Mouse (Mus musculus): ENCODE data around the gene Rdh16f1. TPM values are rescaled to one million over a fixed set of nuclear protein-coding genes. Genes with fewer than 3 reads are reported as not detected.

The Rdh16f1 gene
- not detected in 2 replicates for polyA plus RNA-seq (2015; fragmentation: Nextera tagmentation; extraction: Ambion mirVana)

DNA sequence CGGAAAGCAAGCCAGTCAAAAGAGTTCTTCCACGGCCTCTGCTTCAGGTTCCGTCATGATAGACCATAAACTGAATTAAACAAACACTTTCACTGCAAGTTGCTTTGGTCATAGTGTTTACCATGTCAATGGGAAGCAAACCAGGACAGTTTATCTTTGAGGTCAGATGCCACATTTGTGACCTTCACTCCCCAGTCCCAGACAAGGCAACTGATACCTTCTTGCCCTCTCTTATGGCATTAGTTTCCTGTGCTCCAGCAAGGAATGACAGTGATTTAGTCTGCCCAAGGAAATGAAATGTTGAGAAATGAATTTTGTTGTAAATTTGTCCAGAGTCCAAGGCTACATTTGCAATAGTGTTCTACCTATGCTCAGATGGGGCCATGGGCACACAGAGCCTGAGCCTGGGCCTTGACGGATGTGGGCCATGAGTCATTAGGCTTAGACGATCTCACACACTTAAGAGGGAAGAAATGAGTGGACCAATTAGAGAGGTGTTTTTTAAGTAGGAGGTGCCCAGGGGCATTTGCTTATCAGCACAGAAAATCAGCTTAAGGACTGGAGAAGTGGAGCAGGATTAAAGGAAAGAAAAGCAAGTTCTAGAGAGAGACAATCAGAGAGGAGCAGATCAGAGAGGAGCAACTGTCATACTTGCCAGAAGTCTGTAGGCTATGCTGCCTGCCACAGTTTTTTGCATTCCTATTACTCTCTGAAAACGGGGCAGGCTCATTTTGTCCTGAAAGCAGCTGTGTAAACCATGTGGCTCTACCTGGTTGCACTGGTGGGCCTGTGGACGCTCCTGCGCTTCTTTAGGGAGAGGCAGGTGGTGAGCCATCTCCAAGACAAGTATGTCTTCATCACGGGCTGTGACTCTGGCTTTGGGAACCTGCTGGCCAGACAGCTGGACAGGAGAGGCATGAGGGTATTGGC is at the start of gene Rdh16f1, which contains the start of gene Rdh1:
Gene Rdh16f1 (plus strand): TSS at position 607 of the 930 bp plus-strand sequence.
Gene Rdh1 (plus strand): TSS at position 541 of the 930 bp plus-strand sequence.
- Histone ChIP-seq H3K4me1 (replicated peaks) (no peaks in the 10 kb centered on the region), H3K4me2 (no peak within 1 kb of the TSS), H3K9ac (no peak within 1 kb of the TSS), H3K4me3 (no peak within 1 kb of the TSS), H3K9me3 (no peaks in the 10 kb centered on the region), H3K27me3 (no peaks in the 10 kb centered on the region), H3K36me3 (no peaks in the 10 kb centered on the region), H3K27ac (replicated peaks) (no peak within 1 kb of the TSS)
- WGBS = 83% methylated on average over 9 of the region's 9 CpGs
- ATAC-seq (ENCODE audit: low read depth) = no peak

DNA sequence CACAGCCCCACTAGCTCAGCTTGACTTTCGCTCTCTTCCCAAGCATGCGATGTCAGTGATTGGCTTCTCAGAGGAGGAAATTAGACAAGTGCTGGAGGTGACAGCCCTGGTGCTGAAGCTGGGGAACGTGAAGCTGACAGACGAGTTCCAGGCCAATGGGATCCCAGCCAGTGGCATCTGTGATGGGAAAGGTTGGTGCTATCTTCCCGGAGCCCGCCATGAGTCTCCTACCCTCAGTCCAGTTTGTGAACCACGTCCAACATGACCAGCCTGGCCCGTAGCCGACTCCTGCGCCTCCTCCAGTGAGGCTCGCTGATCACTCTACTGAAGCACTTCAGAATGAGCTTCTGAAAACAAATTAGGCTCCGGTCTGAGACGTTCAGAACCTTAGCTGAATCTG is 49.3 kb upstream of the Rdh16f1 start:
- Histone ChIP-seq H3K9ac (no peak overlapping the region), H3K4me3 (no peak overlapping the region)

DNA sequence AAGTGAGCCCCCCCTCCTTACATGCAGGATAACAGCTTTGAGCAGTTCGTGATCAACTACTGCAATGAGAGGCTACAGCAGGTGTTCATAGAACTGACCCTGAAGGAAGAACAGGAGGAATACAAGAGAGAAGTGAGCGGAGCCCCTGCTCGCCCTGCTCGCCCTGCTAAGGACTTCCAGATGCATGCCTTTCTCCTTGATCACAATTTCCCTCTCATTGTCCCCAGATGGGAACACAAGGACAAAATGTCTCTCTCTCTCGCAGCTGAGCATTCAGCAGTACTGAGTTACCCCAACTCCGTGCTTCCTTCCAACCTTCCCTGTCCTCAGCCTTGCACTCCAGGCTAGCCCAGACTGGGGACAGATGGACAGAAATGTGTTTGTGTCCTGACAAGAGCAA is 46.9 kb upstream of the Rdh16f1 start:
- Histone ChIP-seq H3K36me3 (no peaks in the 10 kb centered on the region), H3K27ac (replicated peaks) (no peak overlapping the region), H3K4me1 (replicated peaks) (no peaks in the 10 kb centered on the region), H3K27me3 (no peaks in the 10 kb centered on the region), H3K4me2 (no peak overlapping the region), H3K9ac (no peak overlapping the region), H3K4me3 (no peak overlapping the region), H3K9me3 (no peaks in the 10 kb centered on the region)
- no peak for ATAC-seq (ENCODE audit: low read depth)
- WGBS = 79% methylated on average over 6 of the region's 6 CpGs

More for the DNA sequence above, 49.3 kb upstream of the Rdh16f1 start:
- Histone ChIP-seq H3K36me3 (no peaks in the 10 kb centered on the region), H3K27ac (replicated peaks) (no peak overlapping the region), H3K4me2 (no peak overlapping the region), H3K4me1 (replicated peaks) (no peaks in the 10 kb centered on the region), H3K27me3 (no peaks in the 10 kb centered on the region), H3K9me3 (no peaks in the 10 kb centered on the region)
- 88% methylated on average over 13 of the region's 13 CpGs for WGBS
- no peak for ATAC-seq (ENCODE audit: low read depth)

DNA sequence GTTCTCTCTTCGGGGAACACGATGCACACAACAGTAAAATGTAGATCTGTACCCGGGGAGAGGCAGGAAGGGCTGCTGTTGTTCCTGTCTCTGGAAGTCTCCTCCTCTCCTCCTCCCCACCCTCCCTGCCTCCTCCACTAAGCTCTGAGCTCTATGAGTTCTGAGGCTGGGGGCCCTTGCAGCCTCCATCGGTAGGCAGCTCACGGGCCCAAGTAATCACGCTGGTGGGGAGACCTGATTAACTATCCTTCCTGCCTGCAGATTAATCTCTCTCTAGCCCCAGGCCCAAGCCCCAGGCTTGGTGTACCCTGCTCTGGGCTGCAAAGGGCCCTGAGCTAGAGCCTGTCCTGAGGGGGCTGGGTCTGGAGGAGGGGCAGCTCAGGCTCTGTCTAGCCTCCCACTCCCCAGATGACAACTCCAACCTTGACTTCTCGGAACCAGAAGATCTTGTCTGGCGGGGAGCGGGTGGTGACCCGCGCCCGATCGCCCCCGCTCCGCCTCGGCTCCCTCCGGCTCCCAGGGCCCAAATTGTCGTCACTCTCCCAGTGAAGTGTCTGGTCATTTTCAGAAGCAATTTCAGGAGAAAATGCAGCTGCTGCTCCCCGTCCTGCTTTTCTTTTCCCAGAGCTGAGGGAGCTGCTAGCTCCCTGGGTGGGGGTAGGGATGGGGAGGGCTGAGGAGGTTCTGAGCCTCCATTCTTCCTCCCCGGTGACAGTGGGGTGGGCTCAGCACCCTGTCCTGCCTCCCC is 37.7 kb upstream of the Rdh16f1 start:
- peak overlapping the region; percentile 38 for H3K4me2 ChIP-seq
- H3K36me3 ChIP-seq = no peaks in the 10 kb centered on the region
- peaks cover 20% of the 10 kb centered on the region for H3K27me3 ChIP-seq
- H3K4me3 ChIP-seq = peak overlapping the region; percentile 0; the same call in 1 of the 2 replicates
- H3K9ac ChIP-seq = peak overlapping the region; percentile 38
- peaks cover 19% of the 10 kb centered on the region for H3K4me1 ChIP-seq (replicated peaks)
- H3K27ac ChIP-seq (replicated peaks) = no peak overlapping the region
- WGBS = 6% methylated on average over 20 of the region's 20 CpGs
- no peaks in the 10 kb centered on the region for H3K9me3 ChIP-seq
- peak; percentile 54 for ATAC-seq (ENCODE audit: low read depth)

DNA sequence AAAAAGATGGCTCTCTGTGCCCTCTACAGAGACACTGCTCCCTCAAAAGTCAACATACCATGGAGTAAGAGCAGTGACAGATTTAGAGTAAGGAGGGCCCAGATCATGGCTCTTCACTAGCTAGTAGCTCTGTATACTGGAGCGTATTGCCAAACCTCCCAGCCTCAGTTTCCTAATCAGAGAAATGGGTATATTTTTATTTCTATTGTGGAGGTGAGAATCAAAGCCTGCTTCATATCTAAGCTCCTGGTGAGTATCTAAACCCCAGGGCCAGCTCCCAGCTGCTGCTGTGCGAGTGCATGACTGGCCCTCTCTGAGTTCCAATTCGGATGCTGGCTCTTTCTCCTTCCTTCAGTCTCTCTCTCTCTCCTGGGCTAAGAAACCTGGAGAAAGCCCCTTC is 35.4 kb upstream of the Rdh16f1 start, which contains the start of gene Tac2:
Gene Tac2 (plus strand): TSS at position 301 of the 400 bp plus-strand sequence.
- no peak within 1 kb of the TSS for H3K9ac ChIP-seq
- H3K9me3 ChIP-seq = no peaks in the 10 kb centered on the region
- ATAC-seq (ENCODE audit: low read depth) = no peak
- H3K27ac ChIP-seq (replicated peaks) = no peak within 1 kb of the TSS
- H3K4me1 ChIP-seq (replicated peaks) = peaks cover 22% of the 10 kb centered on the region
- H3K27me3 ChIP-seq = peaks cover 19% of the 10 kb centered on the region
- no peak within 1 kb of the TSS for H3K4me2 ChIP-seq
- WGBS = 87% methylated on average over 3 of the region's 3 CpGs
- no peaks in the 10 kb centered on the region for H3K36me3 ChIP-seq
- H3K4me3 ChIP-seq = no peak within 1 kb of the TSS

DNA sequence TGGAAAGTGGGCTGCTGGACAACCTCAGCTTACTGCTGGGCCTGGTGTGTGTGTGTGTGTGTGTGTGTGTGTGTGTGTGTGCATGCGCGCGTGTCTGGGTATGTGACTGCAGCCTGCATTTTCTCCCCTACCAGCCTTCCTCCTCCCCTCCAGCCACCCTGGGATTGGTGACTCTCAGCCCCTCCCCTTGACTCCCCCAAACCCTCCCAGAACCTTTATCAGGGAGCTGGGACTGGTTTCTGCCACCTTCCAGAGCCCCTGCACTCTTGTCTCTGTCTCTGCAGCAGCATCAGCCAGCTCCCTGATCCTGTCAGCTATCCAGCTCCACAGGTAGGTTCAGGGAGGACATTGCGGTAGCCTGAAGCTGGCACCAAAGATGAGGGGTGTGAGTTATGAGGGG is 34.5 kb upstream of the Rdh16f1 start:
- no peaks in the 10 kb centered on the region for H3K36me3 ChIP-seq
- H3K27me3 ChIP-seq = peaks cover 15% of the 10 kb centered on the region; the same call in 1 of the 2 replicates
- ATAC-seq (ENCODE audit: low read depth) = no peak
- no peak overlapping the region for H3K4me2 ChIP-seq
- no peaks in the 10 kb centered on the region for H3K9me3 ChIP-seq
- no peak overlapping the region for H3K27ac ChIP-seq (replicated peaks)
- H3K9ac ChIP-seq = no peak overlapping the region
- H3K4me1 ChIP-seq (replicated peaks) = peaks cover 24% of the 10 kb centered on the region
- no peak overlapping the region for H3K4me3 ChIP-seq
- 86% methylated on average over 4 of the region's 4 CpGs for WGBS

DNA sequence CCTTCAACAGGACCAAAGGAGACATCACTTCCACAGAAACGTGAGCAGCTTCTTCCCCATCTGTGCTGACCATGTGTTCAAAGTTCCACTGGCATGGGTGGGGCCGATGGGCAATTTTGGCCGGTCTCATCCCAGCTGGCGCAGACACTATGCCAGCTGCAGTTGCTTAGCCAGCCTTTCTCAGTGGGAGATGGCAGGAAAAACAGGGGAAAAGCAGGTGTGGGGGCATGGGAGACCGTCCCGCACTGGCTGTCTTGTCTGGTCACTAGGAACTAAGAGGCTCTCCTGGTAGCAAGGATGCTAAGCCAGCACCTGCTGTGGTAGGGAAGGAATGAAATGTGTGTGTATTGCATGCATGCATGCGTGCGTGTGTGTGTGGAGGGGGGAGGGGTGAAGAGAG is 31.1 kb upstream of the Rdh16f1 start:
- H3K4me1 ChIP-seq (replicated peaks) = peaks cover 20% of the 10 kb centered on the region
- no peak overlapping the region for H3K9ac ChIP-seq
- no peak overlapping the region for H3K27ac ChIP-seq (replicated peaks)
- H3K4me3 ChIP-seq = no peak overlapping the region
- H3K9me3 ChIP-seq = no peaks in the 10 kb centered on the region
- ATAC-seq (ENCODE audit: low read depth) = no peak
- no peak overlapping the region for H3K4me2 ChIP-seq
- no peaks in the 10 kb centered on the region; the same call in 1 of the 2 replicates for H3K27me3 ChIP-seq
- H3K36me3 ChIP-seq = no peaks in the 10 kb centered on the region
- 74% methylated on average over 8 of the region's 8 CpGs for WGBS

DNA sequence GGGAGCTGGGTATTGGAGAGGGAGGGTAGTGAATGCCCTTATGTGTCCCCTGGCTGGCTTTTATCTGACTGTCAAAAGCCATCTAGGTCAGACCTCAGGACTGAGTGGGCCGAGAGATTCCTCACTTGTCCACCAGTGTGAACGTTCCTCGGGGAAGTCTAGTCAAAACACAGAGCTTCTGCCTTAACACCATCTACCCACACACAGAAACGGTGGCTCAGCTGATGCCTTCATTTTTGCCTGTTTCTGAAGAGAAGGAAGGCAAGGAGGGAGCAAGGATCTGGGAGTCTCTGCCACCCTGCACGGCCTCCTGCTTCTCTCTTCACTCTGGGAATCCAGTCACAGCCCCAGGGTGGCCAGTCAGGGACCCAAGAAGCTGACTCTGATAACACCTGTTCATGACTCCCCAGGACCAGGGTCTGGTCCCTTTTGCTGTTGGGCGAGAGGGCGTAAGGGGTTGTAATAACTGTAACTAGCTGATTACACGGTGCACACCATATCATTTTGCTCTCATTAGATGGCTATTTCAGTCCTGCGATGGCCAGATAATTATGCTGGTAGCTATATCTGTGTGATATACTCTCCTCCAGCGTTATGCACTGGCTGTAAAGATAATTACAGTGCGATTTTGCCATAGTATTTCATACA is 29.2 kb upstream of the Rdh16f1 start:
- ATAC-seq (ENCODE audit: low read depth) = no peak
- H3K27ac ChIP-seq (replicated peaks) = peak overlapping the region; percentile 2; the same call in 1 of the 2 replicates
- no peak overlapping the region for H3K4me2 ChIP-seq
- H3K27me3 ChIP-seq = no peaks in the 10 kb centered on the region
- H3K9me3 ChIP-seq = no peaks in the 10 kb centered on the region
- WGBS = 46% methylated on average over 11 of the region's 11 CpGs
- H3K9ac ChIP-seq = no peak overlapping the region; the same call in 1 of the 2 replicates
- H3K4me3 ChIP-seq = no peak overlapping the region
- no peaks in the 10 kb centered on the region for H3K36me3 ChIP-seq
- peaks cover 20% of the 10 kb centered on the region for H3K4me1 ChIP-seq (replicated peaks)

DNA sequence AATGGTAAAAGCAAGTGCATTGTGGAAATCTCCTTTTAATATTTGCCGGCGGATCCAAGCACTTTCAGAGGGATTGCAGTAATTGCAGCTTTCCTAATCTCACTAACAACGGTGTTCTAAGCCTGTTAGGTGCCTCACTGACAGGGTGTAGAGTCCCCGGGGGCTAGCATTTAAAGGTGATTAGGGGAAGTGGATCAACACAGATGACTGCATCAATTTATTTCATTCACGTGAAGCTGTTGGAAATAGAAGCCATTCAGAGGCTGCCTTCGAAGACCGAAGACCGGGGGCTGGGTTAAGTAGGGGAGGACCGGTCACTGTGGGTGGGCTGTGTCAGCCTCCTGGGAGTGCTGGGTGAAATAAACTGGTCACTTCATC is 28.7 kb upstream of the Rdh16f1 start:
- H3K4me3 ChIP-seq = no peak overlapping the region
- 24% methylated on average over 9 of the region's 9 CpGs for WGBS
- H3K27me3 ChIP-seq = no peaks in the 10 kb centered on the region
- no peaks in the 10 kb centered on the region for H3K36me3 ChIP-seq
- no peak overlapping the region; the same call in 1 of the 2 replicates for H3K27ac ChIP-seq (replicated peaks)
- H3K9ac ChIP-seq = no peak overlapping the region; the same call in 1 of the 2 replicates
- no peaks in the 10 kb centered on the region for H3K9me3 ChIP-seq
- no peak for ATAC-seq (ENCODE audit: low read depth)
- H3K4me2 ChIP-seq = no peak overlapping the region
- H3K4me1 ChIP-seq (replicated peaks) = peaks cover 20% of the 10 kb centered on the region

DNA sequence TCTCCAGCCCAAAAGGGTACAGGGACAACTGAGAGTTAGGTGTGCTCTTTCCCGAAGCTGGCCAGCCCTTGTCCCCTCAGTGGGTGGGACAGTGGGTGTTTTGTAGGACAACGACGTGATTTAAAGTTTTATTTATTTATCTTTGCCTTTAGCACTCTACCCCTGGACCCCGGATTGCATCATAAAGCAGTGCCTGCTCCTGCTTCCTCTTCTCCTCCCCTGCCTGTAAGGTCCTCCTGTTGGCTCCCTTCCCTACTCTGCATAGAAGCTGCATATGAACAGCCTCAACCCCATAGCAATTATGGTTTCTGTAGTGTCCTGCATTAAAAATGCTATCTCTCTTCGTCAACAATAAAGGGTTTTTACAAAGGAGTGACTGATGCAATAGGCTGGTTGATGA is 28.2 kb upstream of the Rdh16f1 start:
- no peak for ATAC-seq (ENCODE audit: low read depth)
- Histone ChIP-seq H3K36me3 (no peaks in the 10 kb centered on the region), H3K27ac (replicated peaks) (no peak overlapping the region), H3K9ac (no peak overlapping the region; the same call in 1 of the 2 replicates), H3K4me2 (no peak overlapping the region), H3K27me3 (no peaks in the 10 kb centered on the region), H3K4me3 (no peak overlapping the region), H3K9me3 (no peaks in the 10 kb centered on the region), H3K4me1 (replicated peaks) (peaks cover 20% of the 10 kb centered on the region)
- WGBS = 19% methylated on average over 5 of the region's 5 CpGs

DNA sequence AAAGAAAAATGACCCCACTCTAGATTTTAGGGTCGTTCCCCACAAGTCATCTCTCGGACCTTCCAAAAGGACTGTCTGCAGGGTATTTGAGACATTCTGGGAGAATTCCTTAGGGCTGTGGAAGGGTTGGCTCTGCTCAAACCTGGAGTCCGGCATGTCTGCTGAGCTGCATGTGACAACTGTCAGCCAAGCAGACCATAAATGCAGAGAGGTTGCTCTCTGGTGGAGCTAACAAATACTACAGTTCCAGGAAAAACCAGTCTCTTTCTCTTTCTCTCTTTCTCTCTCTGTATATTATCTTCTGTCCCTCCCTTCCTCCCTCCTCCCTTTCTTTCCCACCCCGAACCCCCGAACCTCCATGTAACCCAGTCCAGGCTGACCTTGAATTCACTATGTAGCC is 25.2 kb upstream of the Rdh16f1 start:
- ATAC-seq (ENCODE audit: low read depth) = no peak
- Histone ChIP-seq H3K27ac (replicated peaks) (no peak overlapping the region), H3K4me3 (no peak overlapping the region), H3K27me3 (no peaks in the 10 kb centered on the region; the same call in 1 of the 2 replicates), H3K9me3 (no peaks in the 10 kb centered on the region), H3K4me1 (replicated peaks) (peaks cover 23% of the 10 kb centered on the region), H3K9ac (no peak overlapping the region), H3K36me3 (no peaks in the 10 kb centered on the region), H3K4me2 (no peak overlapping the region)
- WGBS = 55% methylated on average over 5 of the region's 5 CpGs
